Mouse (Mus musculus): ENCODE results near the gene Gm20517.

GRCm38 (mm10) chr17:47562875-47563274 lies 48.5 kb upstream of the Gm20517 start:
- TF ChIP-seq USF1 (IDR thresholded peaks at IDR 0.05; ENCODE audit: low read depth) = no peak
- TF ChIP-seq TCF12 (IDR thresholded peaks at IDR 0.05; ENCODE audit: insufficient read depth, poor library complexity, severe bottlenecking) = no peak
- no peak for TF ChIP-seq POLR2A (IDR thresholded peaks at IDR 0.05; ENCODE audit: insufficient read length, low read depth)
- no peak for TF ChIP-seq MAX (IDR thresholded peaks at IDR 0.05; ENCODE audit: low read depth)
- no peak for TF ChIP-seq POLR2AphosphoS2 (IDR thresholded peaks at IDR 0.05; ENCODE audit: insufficient read length, low read depth)
- no peak for TF ChIP-seq CEBPB (IDR thresholded peaks at IDR 0.05; ENCODE audit: insufficient read depth, poor library complexity, severe bottlenecking)
- TF ChIP-seq E2F4 (IDR thresholded peaks at IDR 0.05; ENCODE audit: insufficient read depth) = no peak
- no peak for TF ChIP-seq SRF (IDR thresholded peaks at IDR 0.05; ENCODE audit: control insufficient read depth, insufficient read length, low read depth)
- TF ChIP-seq MYOG (IDR thresholded peaks at IDR 0.05; ENCODE audit: control insufficient read depth in 1 of 3, insufficient read depth in 1 of 3, insufficient read length in 2 of 3, low read depth in 2 of 3) = no peak
- TF ChIP-seq MYOD1 (IDR thresholded peaks at IDR 0.05; ENCODE audit: control insufficient read depth in 1 of 3, insufficient read length in 2 of 3, low read depth in 2 of 3) = no peak
- no peak for TF ChIP-seq REST (IDR thresholded peaks at IDR 0.05; ENCODE audit: insufficient read depth, insufficient read length)
- TF ChIP-seq TCF3 (IDR thresholded peaks at IDR 0.05; ENCODE audit: insufficient read length, low read depth) = no peak
